ENCODE assay signal across 10 mouse cellular contexts in genomic region chr9:30943341-30943740, GRCm38 (mm10). TPM values are rescaled to one million over a fixed set of nuclear protein-coding genes. Genes with fewer than 3 reads are reported as not detected.
DNase-seq lines count a peak whose midpoint lies in the region; ATAC-seq and TF ChIP-seq lines count a peak whose summit lies in the region.
"Had no signal": no experiment of that assay in that cellular context is flagged by ENCODE, and none has a peak within 500 bp of the region (broad histone marks: within the 10 kb centered on the region; RNA-seq: fewer than 3 reads in every experiment).

No protein-coding gene starts in this region.

- WGBS in heart, embryonic 15.5 days: 2% methylated on average over 14 of the region's 14 CpGs
- WGBS in heart, postnatal 0 days: 0% methylated on average over 14 of the region's 14 CpGs
- WGBS in liver, postnatal 0 days (ENCODE audit: insufficient replicate concordance): 3% methylated on average over 14 of the region's 14 CpGs

- peak overlapping the region; percentile 100 for H3K4me2 ChIP-seq in heart, embryonic 15.5 days
- peak overlapping the region; percentile 75 for H3K4me2 ChIP-seq in heart, postnatal 0 days (ENCODE audit: low read depth, low read length)
- peak overlapping the region; percentile 65; the same call in 1 of the 2 replicates for H3K4me2 ChIP-seq in liver, postnatal 0 days (ENCODE audit: low read depth, low read length)

- no peaks in the 10 kb centered on the region for H3K36me3 ChIP-seq in heart, embryonic 15.5 days
- H3K36me3 ChIP-seq in heart, postnatal 0 days (replicated peaks; ENCODE audit: control insufficient read depth, insufficient read depth, low read length): no peaks in the 10 kb centered on the region
- no peaks in the 10 kb centered on the region for H3K36me3 ChIP-seq in liver, postnatal 0 days (replicated peaks; ENCODE audit: insufficient read depth, low read length)

- H3K9me3 ChIP-seq in heart, embryonic 15.5 days (replicated peaks): no peaks in the 10 kb centered on the region
- no peaks in the 10 kb centered on the region for H3K9me3 ChIP-seq in heart, postnatal 0 days (replicated peaks; ENCODE audit: control insufficient read depth, low read length)
- H3K9me3 ChIP-seq in liver, postnatal 0 days (ENCODE audit: low read length): no peaks in the 10 kb centered on the region

- peaks cover 55% of the 10 kb centered on the region for H3K27me3 ChIP-seq in heart, embryonic 15.5 days
- peaks cover 31% of the 10 kb centered on the region for H3K27me3 ChIP-seq in heart, postnatal 0 days (ENCODE audit: control insufficient read depth, insufficient read depth, low read length)
- H3K27me3 ChIP-seq in liver, postnatal 0 days (ENCODE audit: insufficient read depth, low read length): peaks cover 50% of the 10 kb centered on the region

- no peak for ATAC-seq in heart, embryonic 15.5 days (replicated peaks; ENCODE audit: insufficient number of reproducible peaks, insufficient read depth, low FRiP score, low read depth)
- ATAC-seq in heart, postnatal 0 days (ENCODE audit: insufficient read depth, low read depth): no peak
- no peak for ATAC-seq in liver, postnatal 0 days

- H3K9ac ChIP-seq in heart, embryonic 15.5 days: peak overlapping the region; percentile 54
- peak overlapping the region; percentile 47 for H3K9ac ChIP-seq in heart, postnatal 0 days (replicated peaks; ENCODE audit: low read depth, low read length)
- H3K9ac ChIP-seq in liver, postnatal 0 days (replicated peaks): no peak overlapping the region
- H3K9ac ChIP-seq: liver, embryonic 14.5 days had no signal

- no peak for TF ChIP-seq EP300 in heart, postnatal 0 days (IDR thresholded peaks at IDR 0.05; ENCODE audit: low read depth)
- no peak for TF ChIP-seq EP300 in liver, postnatal 0 days (IDR thresholded peaks at IDR 0.05; ENCODE audit: low read depth)

- no peak for DNase-seq in heart, postnatal 25 days (ENCODE audit: low spot score)
- no peak for DNase-seq in heart, postnatal 0 days (ENCODE audit: low spot score)
- no peak for DNase-seq in liver, postnatal 0 days
- no peak for DNase-seq in right cerebral cortex, postnatal 4 days
- DNase-seq in frontal cortex, postnatal 14 days (ENCODE audit: low spot score in 2 of 2): no peak
- no peak for DNase-seq in frontal cortex, postnatal 10 days (ENCODE audit: low spot score in 2 of 2)

- peak overlapping the region; percentile 66 for H3K4me3 ChIP-seq in heart, embryonic 15.5 days
- H3K4me3 ChIP-seq in brown adipose tissue, adult 24 weeks (ENCODE audit: insufficient read depth, low read depth, low read length): peak overlapping the region; percentile 50
- H3K4me3 ChIP-seq in heart, postnatal 0 days (ENCODE audit: low read depth, low read length): peak overlapping the region; percentile 57
- peak overlapping the region; percentile 47 for H3K4me3 ChIP-seq in liver, postnatal 0 days (ENCODE audit: low read depth, low read length)

- H3K4me1 ChIP-seq in heart, embryonic 15.5 days (replicated peaks): peaks cover 27% of the 10 kb centered on the region
- H3K4me1 ChIP-seq in brown adipose tissue, adult 24 weeks (ENCODE audit: control insufficient read depth, insufficient read depth, insufficient read length, low read length): no peaks in the 10 kb centered on the region
- peaks cover 5% of the 10 kb centered on the region for H3K4me1 ChIP-seq in heart, postnatal 0 days (ENCODE audit: control insufficient read depth, insufficient read depth)
- H3K4me1 ChIP-seq in liver, postnatal 0 days (ENCODE audit: insufficient read depth): peaks cover 2% of the 10 kb centered on the region; the same call in 1 of the 2 replicates

- intact Hi-C loops in heart, postnatal 25 days (cut with DNase I): no loop called here

- TF ChIP-seq CTCF in heart, postnatal 0 days (IDR thresholded peaks at IDR 0.05; ENCODE audit: low read depth): no peak
- no peak for TF ChIP-seq CTCF in liver, postnatal 0 days (IDR thresholded peaks at IDR 0.05; ENCODE audit: low read depth)

- no peak overlapping the region for H3K27ac ChIP-seq in heart, embryonic 15.5 days
- no peak overlapping the region for H3K27ac ChIP-seq in brown adipose tissue, adult 24 weeks (replicated peaks; ENCODE audit: low read depth, low read length)
- H3K27ac ChIP-seq in heart, postnatal 0 days (ENCODE audit: low read depth): no peak overlapping the region
- H3K27ac ChIP-seq in liver, postnatal 0 days (ENCODE audit: low read depth): no peak overlapping the region
- H3K27ac ChIP-seq: liver, embryonic 14.5 days had no signal

RNA-seq across cellular contexts. Expression of gene Adamts8, which starts 1.0 kb away (rescaled TPM):
- 9.7 and 11.2 TPM in 2 replicates for polyA plus RNA-seq in heart, embryonic 15.5 days (2015; fragmentation: Nextera tagmentation; extraction: Ambion mirVana)
- 1 to 10 TPM; 3.7 to 6.0 TPM for total RNA-seq in heart, postnatal 25 days (2021)
- not detected in 2 replicates for polyA plus RNA-seq in brown adipose tissue, adult 24 weeks (2012; ENCODE audit: insufficient read depth, insufficient read length, missing spikeins)
- total RNA-seq in heart, postnatal 0 days (2014; rRNA removed; ENCODE audit: low replicate concordance): 15.6 and 24.3 TPM in 2 replicates
- polyA plus RNA-seq in heart, postnatal 0 days (2015; fragmentation: Nextera tagmentation; extraction: Ambion mirVana): 9.2 and 11.6 TPM in 2 replicates
- 0.05 and 0.06 TPM in 2 replicates for polyA plus RNA-seq in liver, postnatal 0 days (2015; fragmentation: Nextera tagmentation; extraction: Ambion mirVana)
- total RNA-seq: common myeloid progenitor, adult 5-6 weeks had no signal

RNA-seq across cellular contexts. Expression of gene Adamts15, which starts 21.1 kb away (rescaled TPM):
- 5.1 and 8.5 TPM in 2 replicates for polyA plus RNA-seq in heart, embryonic 15.5 days (2015; fragmentation: Nextera tagmentation; extraction: Ambion mirVana)
- total RNA-seq in heart, postnatal 25 days (2021): 10 to 100 TPM in 1 of 2 experiments, 1 to 10 TPM in 1; 8.3 to 10.6 TPM
- 0.50 and 0.63 TPM in 2 replicates for polyA plus RNA-seq in brown adipose tissue, adult 24 weeks (2012; ENCODE audit: insufficient read depth, insufficient read length, missing spikeins)
- 4.3 and 8.4 TPM in 2 replicates for total RNA-seq in heart, postnatal 0 days (2014; rRNA removed; ENCODE audit: low replicate concordance)
- 2.1 and 3.1 TPM in 2 replicates for polyA plus RNA-seq in heart, postnatal 0 days (2015; fragmentation: Nextera tagmentation; extraction: Ambion mirVana)
- 0.81 and 1.1 TPM in 2 replicates for polyA plus RNA-seq in liver, postnatal 0 days (2015; fragmentation: Nextera tagmentation; extraction: Ambion mirVana)
- total RNA-seq: common myeloid progenitor, adult 5-6 weeks had no signal
